Mouse (Mus musculus) frontal cortex, postnatal 36 days (tissue): ENCODE measurements at regions not wholly inside any gene's neighbourhood (a gene's known extent, or its start where the extent isn't known, plus 50 kb on each side); places are given as distances from the start of the nearest gene placed in this dataset.

Source experiments
- DNase-seq, 2 experiments: peaks; one replicate each; pipeline ENCODE4 v3.0.0; 2022; ENCODE audit warnings: low spot score in 2 of 2

GRCm38 (mm10) chr13:59962676-59963664 is 140.0 kb upstream of the Tut7 start:
- no peak for DNase-seq

GRCm38 (mm10) chr13:59956441-59956840 is 133.5 kb upstream of the Tut7 start:
- no peak for DNase-seq

- peak in 1 of 2 experiments; percentile 15 for DNase-seq
Measured at GRCm38 (mm10) chr13:59952809-59953208, 129.9 kb upstream of the Tut7 start.

GRCm38 (mm10) chr13:59952116-59952515 is 129.2 kb upstream of the Tut7 start:
- DNase-seq: no peak

- DNase-seq: no peak
Measured at GRCm38 (mm10) chr13:59950281-59950680, 127.3 kb upstream of the Tut7 start.

- DNase-seq: no peak
Measured at GRCm38 (mm10) chr13:59949471-59949870, 126.5 kb upstream of the Tut7 start.

GRCm38 (mm10) chr13:59948496-59949138 is 125.7 kb upstream of the Tut7 start:
- DNase-seq: no peak

GRCm38 (mm10) chr13:59947461-59947860 is 124.5 kb upstream of the Tut7 start:
- DNase-seq: no peak

- DNase-seq: no peak
Measured at GRCm38 (mm10) chr13:59946509-59946908, 123.6 kb upstream of the Tut7 start.

GRCm38 (mm10) chr13:59945631-59946030 is 122.7 kb upstream of the Tut7 start:
- DNase-seq: no peak

- DNase-seq: no peak
Measured at GRCm38 (mm10) chr13:59943602-59944140, 120.7 kb upstream of the Tut7 start.

- DNase-seq: no peak
Measured at GRCm38 (mm10) chr13:59943020-59943419, 120.1 kb upstream of the Tut7 start.

GRCm38 (mm10) chr13:59941519-59941918 is 118.6 kb upstream of the Tut7 start:
- no peak for DNase-seq

- no peak for DNase-seq
Measured at GRCm38 (mm10) chr13:59940414-59941205, 117.7 kb upstream of the Tut7 start.

- no peak for DNase-seq
Measured at GRCm38 (mm10) chr13:59939886-59940285, 116.9 kb upstream of the Tut7 start.

GRCm38 (mm10) chr13:59937147-59937546 is 114.2 kb upstream of the Tut7 start:
- DNase-seq: no peak

GRCm38 (mm10) chr13:59934556-59934955 is 111.6 kb upstream of the Tut7 start:
- DNase-seq: peak in 1 of 2 experiments; percentile 28

GRCm38 (mm10) chr13:59934093-59934492 is 111.1 kb upstream of the Tut7 start:
- DNase-seq: no peak

GRCm38 (mm10) chr13:59927379-59928111 is 104.6 kb upstream of the Tut7 start:
- DNase-seq: peak in 1 of 2 experiments; percentile 7

- no peak for DNase-seq
Measured at GRCm38 (mm10) chr13:59925845-59926481, 103.0 kb upstream of the Tut7 start.

- DNase-seq: no peak
Measured at GRCm38 (mm10) chr13:59917185-59917584, 94.2 kb upstream of the Tut7 start.
